ENCODE assay signal across 7 mouse cellular contexts in genomic region chr4:43860744-43861519, GRCm38 (mm10). TPM values are rescaled to one million over a fixed set of nuclear protein-coding genes. Genes with fewer than 3 reads are reported as not detected.
DNase-seq lines count a peak whose midpoint lies in the region; ATAC-seq lines count a peak whose summit lies in the region.

No protein-coding gene starts in this region.

- no peak overlapping the region for H3K4me2 ChIP-seq in forebrain, embryonic 14.5 days (ENCODE audit: low read length)

- H3K27ac ChIP-seq in forebrain, embryonic 14.5 days (ENCODE audit: low read depth, low read length) = no peak overlapping the region

- intact Hi-C loops in heart, postnatal 25 days (cut with DNase I) = loop anchor here (1.0 to 5.0 kb wide), 4 partner anchors 98 to 234 kb away; no protein-coding TSS in a partner anchor

- peak; percentile 42; the same call in 1 of the 2 replicates for ATAC-seq in forebrain, embryonic 14.5 days
- ATAC-seq in megakaryocyte, adult 5-6 weeks (ENCODE audit: poor library complexity, severe bottlenecking) = peak; percentile 54; the same call in 1 of the 2 replicates

- H3K4me1 ChIP-seq in forebrain, embryonic 14.5 days (ENCODE audit: control insufficient read depth, insufficient read depth, low read length) = no peaks in the 10 kb centered on the region

- H3K27me3 ChIP-seq in forebrain, embryonic 14.5 days (replicated peaks; ENCODE audit: control insufficient read depth, insufficient read depth, low read length) = no peaks in the 10 kb centered on the region

- 17% methylated on average over 14 of the region's 14 CpGs for WGBS in forebrain, embryonic 14.5 days

- H3K9me3 ChIP-seq in forebrain, embryonic 14.5 days (replicated peaks; ENCODE audit: control insufficient read depth, low read length) = no peaks in the 10 kb centered on the region

- peak; percentile 86 for DNase-seq in Muller cell, postnatal 12 days (ENCODE audit: inconsistent ontology term)
- peak; percentile 27 for DNase-seq in c-Kit-positive CD71-positive TER-119-positive erythroid progenitor cells, embryonic 14.5 days (ENCODE audit: low spot score)
- peak; percentile 87 for DNase-seq in forebrain, embryonic 14.5 days (ENCODE audit: low spot score)
- DNase-seq in heart, postnatal 25 days (ENCODE audit: low spot score) = peak; percentile 18
- peak; percentile 80 to 82 for DNase-seq in layer of hippocampus, postnatal 10 days (ENCODE audit: low spot score in 2 of 2)
- DNase-seq in skeletal muscle tissue, adult 2 months (ENCODE audit: low read depth, low spot score) = peak; percentile 30

- no peak overlapping the region for H3K9ac ChIP-seq in forebrain, embryonic 14.5 days (ENCODE audit: low read length)

- H3K4me3 ChIP-seq in forebrain, embryonic 14.5 days (ENCODE audit: low read depth, low read length) = no peak overlapping the region

- H3K36me3 ChIP-seq in forebrain, embryonic 14.5 days (ENCODE audit: control insufficient read depth, insufficient read depth, low read length) = no peaks in the 10 kb centered on the region

RNA-seq across cellular contexts. Expression of gene Olfr155, which starts 9.6 kb away (rescaled TPM):
- polyA plus RNA-seq in forebrain, embryonic 14.5 days (2014; fragmentation: Nextera tagmentation; extraction: Ambion mirVana) = not detected in 2 replicates
- not detected for total RNA-seq in heart, postnatal 25 days (2021)
- total RNA-seq in layer of hippocampus, postnatal 10 days (2021) = not detected
- total RNA-seq in megakaryocyte, adult 5-6 weeks (2015) = not detected in 2 replicates
- not detected in 2 replicates for total RNA-seq in megakaryocyte, adult 5-6 weeks (2017)

RNA-seq across cellular contexts. Expression of gene Reck, which starts 14.4 kb away (rescaled TPM):
- polyA plus RNA-seq in forebrain, embryonic 14.5 days (2014; fragmentation: Nextera tagmentation; extraction: Ambion mirVana) = 4.7 and 5.8 TPM in 2 replicates
- 1 to 10 TPM; 6.5 TPM for total RNA-seq in heart, postnatal 25 days (2021)
- 1 to 10 TPM; 5.0 to 7.2 TPM for total RNA-seq in layer of hippocampus, postnatal 10 days (2021)
- total RNA-seq in megakaryocyte, adult 5-6 weeks (2015) = 2.2 and 6.8 TPM in 2 replicates
- 1.2 and 10.2 TPM in 2 replicates for total RNA-seq in megakaryocyte, adult 5-6 weeks (2017)

RNA-seq across cellular contexts. Expression of gene Olfr157, which starts 20.9 kb away (rescaled TPM):
- polyA plus RNA-seq in forebrain, embryonic 14.5 days (2014; fragmentation: Nextera tagmentation; extraction: Ambion mirVana) = not detected in 2 replicates
- not detected for total RNA-seq in heart, postnatal 25 days (2021)
- not detected for total RNA-seq in layer of hippocampus, postnatal 10 days (2021)
- total RNA-seq in megakaryocyte, adult 5-6 weeks (2015) = not detected in 2 replicates
- not detected in 2 replicates for total RNA-seq in megakaryocyte, adult 5-6 weeks (2017)

RNA-seq across cellular contexts. Expression of gene Olfr156, which starts 37.2 kb away (rescaled TPM):
- polyA plus RNA-seq in forebrain, embryonic 14.5 days (2014; fragmentation: Nextera tagmentation; extraction: Ambion mirVana) = not detected in 2 replicates
- not detected for total RNA-seq in heart, postnatal 25 days (2021)
- total RNA-seq in layer of hippocampus, postnatal 10 days (2021) = not detected
- not detected in 2 replicates for total RNA-seq in megakaryocyte, adult 5-6 weeks (2015)
- not detected in 2 replicates for total RNA-seq in megakaryocyte, adult 5-6 weeks (2017)

Comparison
In these comparisons a context has a peak if more than half of its experiments do, and no peak if none do; other contexts are left out.
1. DNase-seq: peak in every context shown above with its lines; median percentile 87 in forebrain, embryonic 14.5 days; 86 in Muller cell, postnatal 12 days; 81 in layer of hippocampus, postnatal 10 days; 30 in skeletal muscle tissue, adult 2 months; 27 in c-Kit-positive CD71-positive TER-119-positive erythroid progenitor cells, embryonic 14.5 days; 18 in heart, postnatal 25 days.